Mouse (Mus musculus): ENCODE data around the gene Ncf4.

Gene Ncf4
- long read RNA-seq, experiment 1, partial matches to known transcripts = 0 of 2 reads
- long read RNA-seq, experiment 1, other reads (novel, unspliced or antisense) = 1 of 2 reads
- long read RNA-seq, experiment 2, partial matches to known transcripts = 1 of 2 reads
- long read RNA-seq, experiment 2, other reads (novel, unspliced or antisense) = 0 of 2 reads

- intact Hi-C loops (cut with DNase I) = loop anchor here (5.0 kb wide), 1 partner anchor 177 kb away; no protein-coding TSS in a partner anchor
Observed at GRCm38 (mm10) chr15:78244695-78245492, at the start of gene Ncf4. Ncf4 (plus strand) TSS chr15:78244801.

GRCm38 (mm10) chr15:78195096-78195880, 49.3 kb upstream of the Ncf4 start:
- intact Hi-C loops (cut with DNase I) = no loop called here

GRCm38 (mm10) chr15:78204053-78204847, 40.4 kb upstream of the Ncf4 start:
- intact Hi-C loops (cut with DNase I) = no loop called here

- intact Hi-C loops (cut with DNase I) = no loop called here
Observed at GRCm38 (mm10) chr15:78205192-78205591, 39.4 kb upstream of the Ncf4 start.

- intact Hi-C loops (cut with DNase I) = no loop called here
Observed at GRCm38 (mm10) chr15:78206312-78206711, 38.3 kb upstream of the Ncf4 start, which contains the start of gene Pvalb. Pvalb (minus strand) TSS chr15:78206400.

GRCm38 (mm10) chr15:78210203-78210602, 34.4 kb upstream of the Ncf4 start:
- intact Hi-C loops (cut with DNase I) = no loop called here

GRCm38 (mm10) chr15:78211367-78211766, 33.2 kb upstream of the Ncf4 start:
- intact Hi-C loops (cut with DNase I) = no loop called here

GRCm38 (mm10) chr15:78215269-78215668, 29.3 kb upstream of the Ncf4 start:
- intact Hi-C loops (cut with DNase I) = no loop called here

GRCm38 (mm10) chr15:78227816-78228215, 16.8 kb upstream of the Ncf4 start:
- intact Hi-C loops (cut with DNase I) = no loop called here

GRCm38 (mm10) chr15:78231346-78232331, 13.0 kb upstream of the Ncf4 start:
- intact Hi-C loops (cut with DNase I) = no loop called here

- intact Hi-C loops (cut with DNase I) = loop anchor here (5.0 kb wide), 2 partner anchors 58 to 253 kb away; no protein-coding TSS in a partner anchor
Observed at GRCm38 (mm10) chr15:78234823-78235509, 9.6 kb upstream of the Ncf4 start.

GRCm38 (mm10) chr15:78239453-78239852, 5.1 kb upstream of the Ncf4 start:
- intact Hi-C loops (cut with DNase I) = loop anchor here (5.0 kb wide), 2 partner anchors 62 to 257 kb away; no protein-coding TSS in a partner anchor

GRCm38 (mm10) chr15:78239956-78240617, 4.5 kb upstream of the Ncf4 start:
- intact Hi-C loops (cut with DNase I) = loop anchor here (5.0 kb wide), 2 partner anchors 63 to 258 kb away; no protein-coding TSS in a partner anchor

GRCm38 (mm10) chr15:78241335-78241734, 3.3 kb upstream of the Ncf4 start:
- intact Hi-C loops (cut with DNase I) = no loop called here

- intact Hi-C loops (cut with DNase I) = no loop called here
Observed at GRCm38 (mm10) chr15:78243061-78243460, 1.5 kb upstream of the Ncf4 start.

GRCm38 (mm10) chr15:78243774-78244173, 827 bp upstream of the Ncf4 start:
- intact Hi-C loops (cut with DNase I) = no loop called here

- intact Hi-C loops (cut with DNase I) = loop anchor here (5.0 kb wide), 1 partner anchor 176 kb away; no protein-coding TSS in a partner anchor
Observed at GRCm38 (mm10) chr15:78246143-78247116, 1.8 kb downstream of the Ncf4 start.

All from adrenal gland (tissue).